Mouse (Mus musculus): ENCODE measurements around the gene Skap1.
A peak's percentile ranks its signal among the peaks of the same experiment; 100 is the strongest.
"Not testable (repeated sequence)": the region's sequence is repeated elsewhere in the genome, so short reads cannot be mapped to it uniquely, and the experiment has no call there.

The Skap1 gene

DNA sequence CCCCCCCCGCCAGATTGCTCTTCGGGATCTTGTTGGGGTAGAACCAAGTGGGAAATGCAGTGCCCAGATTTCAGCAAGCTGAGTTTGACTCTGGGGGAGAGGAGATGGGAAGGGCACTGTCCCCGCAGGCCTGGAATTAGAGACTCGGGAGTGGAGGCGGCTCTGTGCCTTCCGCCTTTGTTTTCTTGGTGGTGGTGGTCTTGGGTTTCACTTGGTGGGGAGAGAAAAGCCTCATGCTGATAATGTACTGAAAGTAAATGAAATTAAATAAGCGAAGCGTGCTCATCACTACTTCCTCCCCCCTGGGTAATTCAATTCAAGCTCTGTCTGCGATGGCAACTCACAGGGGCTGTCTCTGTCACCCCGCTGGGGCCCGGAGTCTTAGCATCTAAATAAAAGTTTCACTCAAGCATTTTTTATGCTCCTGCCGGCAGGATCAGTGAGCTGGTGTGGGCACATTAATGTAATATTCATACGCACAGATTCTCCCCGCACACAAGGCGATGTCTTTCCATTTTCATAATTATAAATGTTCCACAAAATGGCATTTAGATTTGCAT, 231.9 kb downstream of the Skap1 start:
- DNase-seq (ENCODE audit: low spot score) = peak; percentile 40

DNA sequence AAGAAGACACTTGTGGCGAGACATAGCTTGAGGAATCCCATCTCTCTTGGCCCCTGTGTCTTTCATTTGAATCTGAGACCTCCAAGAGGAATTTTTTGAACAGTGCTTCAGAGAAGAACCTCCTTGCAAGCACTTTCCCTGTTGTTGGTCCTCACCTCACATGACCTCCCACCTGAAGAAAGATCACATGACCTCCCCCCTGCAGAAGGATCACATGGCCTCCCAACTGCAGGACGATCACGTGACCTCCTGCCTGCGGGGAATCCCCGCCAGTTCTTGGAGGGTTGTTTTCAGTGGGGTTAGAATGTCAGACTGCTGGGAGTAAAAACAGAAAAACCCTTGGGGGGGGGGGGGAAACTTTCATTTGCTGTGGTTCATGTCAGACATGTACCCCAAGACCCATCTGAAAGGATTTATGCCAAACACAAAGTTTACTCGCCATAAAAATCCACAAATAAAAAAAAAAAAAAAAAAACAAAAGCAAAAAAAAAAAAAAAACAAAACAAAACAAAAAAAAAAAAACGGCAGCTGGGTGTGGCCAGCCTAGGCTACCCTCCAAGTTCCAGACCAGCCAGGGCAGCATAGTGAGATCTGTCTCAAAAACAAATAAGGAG, 232.6 kb downstream of the Skap1 start:
- peak; percentile 84 for DNase-seq (ENCODE audit: low spot score)

DNA sequence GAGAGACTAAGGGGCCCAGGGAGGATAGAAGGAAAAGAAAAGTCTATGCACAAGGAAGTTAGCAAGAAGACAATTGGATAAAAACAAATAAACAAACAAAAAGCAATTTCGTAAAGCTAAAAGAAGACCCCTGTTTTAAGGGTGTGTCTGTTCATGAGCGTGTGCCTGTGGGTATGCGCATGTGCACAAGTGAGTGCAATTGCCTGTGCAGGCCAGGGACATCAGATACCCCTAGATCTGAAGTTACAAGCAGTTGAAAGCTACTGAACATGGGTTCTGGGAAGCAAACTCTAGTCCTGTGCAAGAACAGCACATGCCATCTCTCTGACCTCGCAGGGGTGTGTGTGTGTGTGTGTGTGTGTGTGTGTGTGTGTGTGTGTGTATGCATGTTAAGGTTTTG, 233.1 kb downstream of the Skap1 start:
- DNase-seq (ENCODE audit: low spot score) = no peak

DNA sequence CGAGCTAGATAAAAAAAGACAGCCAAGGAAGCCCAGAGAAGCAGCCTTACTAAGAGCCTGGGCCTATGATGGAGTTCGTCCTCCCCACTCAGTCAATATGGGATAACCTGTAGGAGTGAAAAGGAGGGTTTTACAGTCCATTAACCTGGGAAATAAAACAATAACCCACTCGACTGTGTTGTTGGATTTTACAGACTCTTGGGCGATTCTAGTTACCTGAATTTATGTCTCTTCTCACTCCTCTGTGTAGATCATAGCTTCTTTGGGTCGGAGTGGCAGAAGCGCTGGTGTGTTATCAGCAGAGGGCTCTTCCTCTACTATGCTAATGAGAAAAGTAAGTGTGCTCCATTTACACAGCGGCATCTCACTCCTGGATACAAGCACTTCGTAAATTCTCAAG, 239.4 kb downstream of the Skap1 start:
- no peak for DNase-seq (ENCODE audit: low spot score)

DNA sequence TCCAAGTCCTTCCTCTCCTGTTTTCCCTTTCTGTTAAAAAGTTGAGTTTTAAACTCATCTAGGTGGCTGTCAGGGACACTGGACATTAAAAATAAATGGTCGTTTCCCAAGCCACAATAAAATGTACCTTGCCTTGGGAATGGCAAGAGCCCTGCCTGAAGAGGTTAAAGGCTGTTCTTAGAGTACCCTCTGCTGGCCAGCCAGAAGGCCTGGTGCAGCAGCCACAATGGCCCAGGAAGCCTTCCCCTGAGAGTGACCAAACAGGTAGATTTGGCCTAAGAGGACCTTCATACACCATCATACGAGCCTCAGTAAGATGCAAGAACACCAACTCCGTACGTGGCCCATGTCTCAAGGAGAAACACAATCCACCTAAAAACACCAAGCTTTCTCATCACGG, 246.9 kb downstream of the Skap1 start:
- DNase-seq (ENCODE audit: low spot score) = no peak

DNA sequence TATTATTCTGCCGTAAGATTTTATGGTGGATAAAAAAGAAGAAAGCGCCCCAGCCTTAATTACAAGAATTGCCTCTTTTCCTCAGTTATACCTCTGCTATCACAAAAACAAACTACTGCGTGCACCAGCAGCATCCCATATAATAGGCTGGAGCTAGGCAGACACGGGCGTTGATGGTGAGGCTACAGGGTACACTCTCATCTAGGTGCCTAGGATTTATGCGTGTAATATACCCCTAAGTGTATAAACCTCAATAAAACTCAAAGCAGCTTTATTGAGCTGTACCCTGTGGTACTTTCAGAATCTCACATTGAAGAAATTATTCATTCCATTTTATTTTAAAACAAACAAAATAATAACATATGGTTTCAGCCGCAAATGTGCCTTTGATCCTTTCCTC, 247.3 kb downstream of the Skap1 start:
- DNase-seq (ENCODE audit: low spot score) = no peak

DNA sequence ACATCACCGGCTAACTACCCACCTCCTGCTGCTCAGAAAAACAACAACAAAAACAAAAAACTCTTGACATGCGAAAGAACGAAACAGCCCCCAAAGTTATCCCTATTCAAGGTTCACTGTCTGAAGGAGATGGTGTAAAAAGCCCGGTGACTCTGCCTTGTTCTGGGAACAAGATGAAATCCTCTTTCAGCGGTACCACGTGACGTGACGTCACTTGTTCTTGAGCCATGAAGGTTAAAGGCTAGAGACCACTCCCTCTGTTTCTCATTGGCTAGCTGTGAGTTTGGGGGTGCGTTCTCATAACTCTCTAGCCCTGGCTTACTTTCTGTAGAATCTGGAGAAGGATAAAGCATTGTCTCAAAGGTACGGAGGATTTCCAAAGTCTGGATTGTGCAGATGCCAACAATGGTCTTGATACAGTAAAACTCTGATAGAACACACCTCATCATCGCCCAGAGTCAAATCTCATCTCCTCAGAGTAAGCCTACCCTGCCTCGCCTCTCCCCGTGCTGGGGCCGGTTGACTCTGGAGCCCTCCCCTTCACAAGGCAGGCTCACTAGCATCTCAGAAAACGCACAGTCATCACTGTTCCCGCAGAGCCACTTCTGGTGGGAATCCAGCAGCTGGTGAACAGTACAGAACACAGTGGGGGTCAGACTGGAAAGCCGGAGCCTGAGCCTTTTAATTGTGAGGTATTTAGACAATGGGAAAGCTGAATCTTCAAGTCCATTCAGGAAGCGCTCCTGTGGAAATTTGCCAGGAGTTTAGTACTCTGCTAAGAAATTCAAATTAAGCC, 249.0 kb downstream of the Skap1 start:
- no peak for DNase-seq (ENCODE audit: low spot score)

DNA sequence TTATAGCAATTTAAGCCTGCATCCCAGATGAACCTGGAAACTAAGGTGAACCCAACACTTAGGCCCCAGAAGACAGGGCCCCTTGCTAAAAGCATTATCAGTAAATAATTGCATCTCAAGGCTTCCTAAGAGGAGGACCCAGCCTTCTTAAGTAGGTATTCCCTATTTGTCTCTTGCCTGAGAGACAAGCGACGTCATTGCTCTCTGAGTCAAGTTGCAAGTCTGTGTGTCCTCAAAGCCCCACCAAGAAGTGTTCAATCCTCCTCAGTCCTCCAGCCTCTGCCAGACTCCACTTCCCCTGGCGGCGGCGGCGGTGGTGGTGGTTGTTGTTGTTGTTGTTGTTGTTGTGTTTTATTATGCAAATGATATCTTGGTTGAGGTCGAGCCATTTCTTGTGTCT, 249.6 kb downstream of the Skap1 start:
- DNase-seq (ENCODE audit: low spot score) = no peak

DNA sequence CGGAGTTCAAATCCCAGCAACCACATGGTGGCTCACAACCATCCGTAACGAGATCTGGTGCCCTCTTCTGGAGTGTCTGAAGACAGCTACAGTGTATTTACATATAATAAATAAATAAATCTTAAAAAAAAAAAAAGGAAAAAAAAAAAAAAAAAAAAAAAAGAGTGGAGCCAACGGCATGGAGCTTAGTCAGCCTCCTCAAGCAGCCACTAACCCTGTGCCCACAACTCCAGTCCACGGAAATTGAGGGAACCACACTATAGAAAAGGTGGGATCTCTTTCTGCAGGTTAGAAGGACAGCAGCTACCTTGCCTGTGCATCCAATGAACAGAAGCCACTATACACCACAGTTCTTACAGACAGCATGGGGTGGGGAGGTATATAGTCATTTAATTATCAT, 250.8 kb downstream of the Skap1 start:
- DNase-seq (ENCODE audit: low spot score) = not testable (repeated sequence)

DNA sequence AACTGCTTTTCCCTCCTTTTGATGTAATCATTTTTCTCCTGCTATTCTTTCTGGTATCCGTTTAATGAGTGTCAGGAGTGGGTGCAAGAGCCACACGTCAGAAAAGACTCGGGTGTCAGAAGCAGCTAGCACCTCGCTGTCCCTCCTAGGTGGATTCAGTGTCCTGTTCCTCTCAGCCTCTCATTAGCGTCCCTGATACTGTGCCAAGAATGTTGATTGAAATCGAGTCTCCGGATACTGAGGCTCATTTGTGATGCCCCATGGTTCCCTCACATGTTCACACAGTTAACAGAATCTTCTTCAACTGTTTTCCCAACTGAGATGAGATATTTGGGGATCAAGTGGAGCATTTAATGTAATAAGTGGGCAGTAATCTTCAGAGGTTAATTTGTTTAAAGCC, 254.2 kb downstream of the Skap1 start:
- no peak for DNase-seq (ENCODE audit: low spot score)

DNA sequence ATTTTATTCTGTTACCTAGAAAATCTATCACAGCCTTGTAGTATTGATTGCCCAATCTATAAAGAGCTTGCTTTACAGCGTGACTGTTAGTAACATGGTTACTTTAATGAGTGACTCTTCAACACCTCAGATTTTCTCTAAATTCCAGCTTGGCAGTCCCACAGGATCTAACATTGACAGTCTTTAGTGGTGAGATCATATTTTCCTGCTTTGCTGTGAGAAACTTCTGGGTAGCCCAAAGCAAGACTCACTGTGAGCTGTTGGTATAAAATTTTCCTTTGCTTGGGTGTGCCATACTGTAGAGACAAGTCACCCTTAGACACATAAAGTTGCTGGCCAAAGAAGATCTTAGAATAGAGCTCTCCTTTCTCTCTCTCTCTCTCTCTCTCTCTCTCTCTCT, 261.4 kb downstream of the Skap1 start:
- no peak for DNase-seq (ENCODE audit: low spot score)

DNA sequence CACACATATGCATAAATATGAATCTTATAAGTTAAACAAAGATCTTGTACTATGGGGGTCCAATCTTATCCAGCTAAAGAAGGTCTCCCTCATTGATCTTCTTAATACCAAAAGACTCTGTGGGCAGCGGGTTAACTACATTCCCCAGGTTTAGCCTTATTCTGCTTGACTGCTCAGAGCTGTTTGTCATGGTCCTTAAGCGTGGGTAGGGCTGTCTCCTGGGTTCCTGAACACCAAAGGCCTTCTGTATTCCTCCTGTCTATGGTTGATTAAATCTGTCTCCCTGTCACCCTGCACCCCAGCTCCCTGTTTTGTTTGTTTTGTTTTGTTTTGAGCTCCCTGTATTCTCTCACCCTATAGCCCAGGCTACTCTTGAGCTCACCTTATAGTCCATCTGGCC, 264.2 kb downstream of the Skap1 start:
- DNase-seq (ENCODE audit: low spot score) = no peak

DNA sequence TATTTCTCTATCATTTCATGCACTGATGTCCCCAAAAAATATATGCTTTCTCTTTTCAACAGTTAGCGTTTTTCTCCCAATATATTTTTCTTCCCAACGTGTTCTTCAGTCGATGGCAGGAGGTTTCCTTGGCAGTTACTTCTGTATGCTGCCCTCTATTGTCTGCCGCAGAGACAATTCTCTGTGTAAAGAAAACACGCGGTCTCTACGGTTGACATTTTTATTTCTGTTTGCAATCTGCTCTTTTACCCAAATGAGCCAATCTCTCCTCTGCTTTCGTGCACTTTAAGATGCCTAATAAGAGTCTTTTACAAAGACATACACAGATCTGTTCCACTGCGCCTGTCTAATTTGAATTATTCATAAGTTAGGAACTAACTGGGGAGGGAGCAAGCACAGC, 265.1 kb downstream of the Skap1 start:
- DNase-seq (ENCODE audit: low spot score) = peak; percentile 49

DNA sequence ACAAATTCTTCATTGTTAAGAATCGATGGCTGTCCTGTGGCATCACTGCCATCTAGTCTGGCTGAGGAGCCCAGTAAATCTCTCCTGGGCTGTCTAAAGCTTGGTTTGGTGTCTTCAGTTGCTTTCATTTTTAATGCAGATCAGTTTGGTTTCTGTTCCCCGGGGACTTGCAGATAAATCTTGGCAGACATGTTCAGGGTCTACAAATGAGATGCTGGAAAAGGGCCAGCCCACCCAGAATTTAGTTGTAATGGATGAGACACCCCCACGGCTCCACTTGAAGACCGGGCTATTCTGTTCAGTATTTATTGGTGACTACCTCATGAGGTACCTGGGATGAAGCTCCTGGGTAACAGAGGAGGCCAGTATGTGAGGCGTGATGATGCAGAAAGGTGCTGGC, 265.9 kb downstream of the Skap1 start:
- no peak for DNase-seq (ENCODE audit: low spot score)

DNA sequence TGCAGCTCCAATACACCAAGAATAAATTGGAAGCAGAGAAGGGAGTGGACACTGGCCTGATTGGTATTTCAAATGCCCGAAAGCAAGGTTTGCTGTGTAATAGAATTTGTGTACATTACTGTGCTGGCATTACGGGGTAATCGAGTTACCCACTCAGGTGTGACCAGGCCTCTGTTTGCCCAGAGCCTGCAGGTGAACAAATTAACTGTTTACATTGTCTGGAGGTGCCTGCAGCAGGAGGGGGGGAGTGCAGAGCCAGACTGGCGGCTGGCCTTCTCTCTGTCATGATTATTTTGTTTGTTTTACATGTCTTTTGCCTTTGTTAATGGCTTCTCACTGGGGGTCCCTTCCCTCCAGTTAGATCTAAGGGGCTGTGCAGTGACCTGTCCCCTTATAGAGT, 268.3 kb downstream of the Skap1 start:
- no peak for DNase-seq (ENCODE audit: low spot score)

DNA sequence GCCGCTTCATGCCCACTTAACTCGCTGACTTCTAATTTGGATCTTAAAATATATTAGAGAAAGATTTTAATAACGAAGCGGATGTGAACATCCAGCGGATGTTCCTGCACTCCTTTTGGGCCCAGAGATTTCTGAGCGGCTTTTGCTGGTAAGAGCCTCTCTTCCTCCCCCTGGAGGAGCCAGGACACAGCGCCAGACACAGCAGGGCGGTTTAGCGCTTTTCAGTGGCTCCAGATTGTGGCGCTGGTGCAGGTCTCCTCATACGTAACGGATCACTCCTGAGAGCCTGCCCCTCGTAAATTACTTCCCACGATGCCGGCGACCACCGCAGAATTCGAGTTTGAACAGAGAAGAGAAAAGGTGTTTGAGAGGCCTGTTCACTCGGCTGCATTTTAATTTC, 271.5 kb downstream of the Skap1 start:
- DNase-seq (ENCODE audit: low spot score) = peak; percentile 90

DNA sequence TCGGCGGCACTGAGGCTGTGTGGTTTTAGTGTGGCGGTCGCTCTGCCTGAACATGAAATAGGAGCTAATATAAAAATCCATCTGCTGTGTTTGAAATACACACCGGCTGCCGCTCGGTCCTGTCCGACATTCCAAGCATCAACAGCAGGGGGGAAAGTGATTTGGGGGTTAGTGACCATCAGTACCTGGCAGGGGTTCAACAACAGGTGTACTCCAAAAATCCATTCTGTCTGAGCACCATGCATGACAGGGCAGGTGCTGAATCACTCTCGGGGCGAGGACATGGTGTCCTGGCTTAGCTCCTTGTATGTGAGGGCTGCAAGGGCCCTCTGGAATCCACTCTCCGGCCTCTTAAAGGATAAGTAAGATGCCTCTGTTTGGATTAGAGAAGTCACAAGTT, 272.0 kb downstream of the Skap1 start:
- DNase-seq (ENCODE audit: low spot score) = peak; percentile 33

DNA sequence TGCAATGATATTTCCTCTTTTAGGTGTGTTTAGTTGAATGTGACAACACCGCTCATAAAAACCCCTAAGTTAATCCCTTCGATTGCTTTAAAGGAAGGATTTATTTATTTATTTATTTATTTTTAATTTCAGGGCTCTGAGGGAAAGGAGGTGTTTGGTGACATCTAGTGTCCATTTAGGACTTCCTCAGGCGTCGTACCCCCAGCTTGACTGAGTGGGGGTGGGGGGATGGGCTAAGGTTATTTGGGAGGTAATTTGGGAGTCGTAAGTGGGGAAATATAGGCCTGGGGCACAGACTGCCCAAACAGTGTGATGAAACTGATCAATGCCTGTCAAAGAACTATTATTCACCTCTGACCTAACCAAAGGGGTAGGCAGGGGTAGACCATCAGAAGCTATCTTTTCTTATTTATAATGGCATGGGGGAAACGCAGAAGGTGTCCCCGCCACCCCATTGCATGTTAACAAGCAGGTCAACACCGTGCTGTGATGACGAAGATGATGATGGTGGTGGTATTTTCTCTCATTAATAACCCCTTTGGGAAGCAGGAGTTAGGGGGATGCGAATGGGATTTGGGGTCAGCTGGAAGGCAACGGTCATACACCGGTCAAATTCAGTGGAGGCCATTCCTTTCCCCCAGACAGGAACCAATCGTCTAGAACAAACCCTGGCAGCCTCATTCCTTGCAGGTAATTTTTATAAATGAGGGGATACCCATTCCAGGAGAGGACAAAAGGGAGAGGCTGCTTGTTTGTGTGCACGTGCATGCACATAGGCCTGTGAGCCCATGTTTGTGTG, 273.5 kb downstream of the Skap1 start:
- peak; percentile 50 for DNase-seq (ENCODE audit: low spot score)

DNA sequence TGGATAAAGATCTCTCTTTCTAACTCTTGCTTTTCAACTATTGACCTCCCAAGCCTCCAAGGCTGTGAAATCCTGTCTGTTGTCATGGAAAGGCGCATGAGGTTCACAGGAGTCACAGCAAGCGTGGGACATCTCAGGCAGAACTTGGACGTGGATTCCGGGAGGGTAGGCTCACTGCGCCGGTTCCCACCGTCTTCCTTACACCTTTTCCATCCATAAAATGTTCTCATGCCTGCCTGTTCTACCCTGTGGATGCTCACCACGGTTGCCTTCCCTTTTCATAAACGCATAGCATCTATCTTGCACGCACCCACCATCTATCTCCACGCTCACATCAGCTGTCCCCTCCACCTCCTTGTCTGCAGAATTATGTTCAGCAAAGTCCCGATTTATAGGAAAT, 276.4 kb downstream of the Skap1 start:
- no peak for DNase-seq (ENCODE audit: low spot score)

DNA sequence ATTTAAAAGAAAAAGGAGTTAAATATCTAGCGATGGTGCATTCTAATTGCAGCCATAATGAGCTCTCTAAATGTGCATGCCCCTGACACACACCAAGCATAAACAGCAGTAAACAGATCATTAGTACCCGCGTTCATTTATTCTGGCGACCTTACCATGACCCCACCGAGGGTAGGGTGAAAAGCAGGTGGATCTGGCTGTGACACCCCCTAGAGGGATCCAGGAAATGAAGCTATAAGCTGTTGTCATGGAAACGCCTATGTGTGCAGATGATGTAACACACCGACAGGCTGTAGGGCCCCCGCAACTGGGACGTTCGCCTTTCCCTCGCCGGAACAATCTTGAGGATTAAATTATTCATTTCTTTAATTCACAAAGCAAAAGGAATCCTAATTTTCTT, 277.6 kb downstream of the Skap1 start:
- DNase-seq (ENCODE audit: low spot score) = peak; percentile 73

DNA sequence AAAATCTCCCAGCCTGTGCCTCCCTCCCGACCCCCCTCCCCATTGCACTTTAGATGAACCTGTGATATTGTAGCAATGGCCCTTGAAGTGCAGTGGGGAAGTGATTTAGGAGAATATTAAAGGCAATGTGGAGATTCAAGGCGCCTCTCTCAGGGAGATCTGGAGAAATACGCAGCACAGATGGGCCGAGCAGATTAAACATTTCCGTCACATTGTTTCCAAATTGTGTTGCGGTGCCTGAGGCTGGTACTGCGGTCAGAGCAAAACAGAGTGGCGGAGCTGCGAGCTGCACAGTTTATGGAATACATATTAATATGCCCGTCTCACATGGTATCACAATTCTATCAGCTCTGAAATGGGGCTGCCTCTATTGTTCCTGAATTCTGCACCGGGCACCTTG, 278.6 kb downstream of the Skap1 start:
- no peak for DNase-seq (ENCODE audit: low spot score)

DNA sequence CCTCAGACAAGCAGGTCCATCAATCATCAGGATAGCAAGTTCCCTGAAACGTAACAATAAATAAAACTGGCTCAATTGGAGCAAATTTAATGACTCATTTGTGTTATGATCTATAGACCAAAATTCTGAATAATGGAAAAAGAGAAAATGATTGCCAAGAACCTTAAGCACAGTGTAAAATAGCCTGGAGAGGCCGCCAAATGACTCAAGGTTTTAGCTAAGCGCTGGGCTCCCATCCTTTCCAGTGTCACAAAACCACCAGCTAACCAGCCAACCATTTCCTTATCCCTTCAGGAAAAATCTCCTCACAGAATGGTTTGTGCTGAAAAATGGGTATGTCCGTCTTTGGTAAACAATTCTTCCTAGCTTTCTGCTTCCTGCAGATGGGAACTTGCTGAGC, 279.5 kb downstream of the Skap1 start:
- no peak for DNase-seq (ENCODE audit: low spot score)

DNA sequence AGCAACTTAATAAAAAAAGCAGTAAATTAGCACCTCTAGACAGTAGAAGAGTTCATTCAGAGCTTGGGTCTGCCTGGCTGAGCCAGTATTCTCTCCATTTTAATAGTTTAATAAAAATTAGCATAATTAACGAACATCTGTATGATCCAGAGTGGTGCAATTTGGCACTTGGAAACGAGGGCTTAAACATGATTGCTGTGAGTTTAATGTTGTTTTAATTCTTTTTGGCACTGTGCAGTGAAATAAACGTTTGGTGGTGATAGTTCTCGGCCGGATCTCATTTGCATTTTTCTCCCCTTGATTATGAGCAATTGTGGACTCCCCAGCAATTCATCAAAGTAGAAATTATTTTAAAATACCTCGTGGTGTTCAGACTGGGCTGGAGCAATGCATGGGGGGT, 282.3 kb downstream of the Skap1 start:
- DNase-seq (ENCODE audit: low spot score) = no peak
